Mouse (Mus musculus) T-cell, adult 2 months (primary cell): ENCODE data around the gene Cecr2.
"Not testable (repeated sequence)": the region's sequence is repeated elsewhere in the genome, so short reads cannot be mapped to it uniquely, and the experiment has no call there.

Experiments
- DNase-seq: peaks from one replicate; pipeline ENCODE4 v3.0.0; 2022; ENCODE audit warnings: low spot score

The Cecr2 gene

DNA sequence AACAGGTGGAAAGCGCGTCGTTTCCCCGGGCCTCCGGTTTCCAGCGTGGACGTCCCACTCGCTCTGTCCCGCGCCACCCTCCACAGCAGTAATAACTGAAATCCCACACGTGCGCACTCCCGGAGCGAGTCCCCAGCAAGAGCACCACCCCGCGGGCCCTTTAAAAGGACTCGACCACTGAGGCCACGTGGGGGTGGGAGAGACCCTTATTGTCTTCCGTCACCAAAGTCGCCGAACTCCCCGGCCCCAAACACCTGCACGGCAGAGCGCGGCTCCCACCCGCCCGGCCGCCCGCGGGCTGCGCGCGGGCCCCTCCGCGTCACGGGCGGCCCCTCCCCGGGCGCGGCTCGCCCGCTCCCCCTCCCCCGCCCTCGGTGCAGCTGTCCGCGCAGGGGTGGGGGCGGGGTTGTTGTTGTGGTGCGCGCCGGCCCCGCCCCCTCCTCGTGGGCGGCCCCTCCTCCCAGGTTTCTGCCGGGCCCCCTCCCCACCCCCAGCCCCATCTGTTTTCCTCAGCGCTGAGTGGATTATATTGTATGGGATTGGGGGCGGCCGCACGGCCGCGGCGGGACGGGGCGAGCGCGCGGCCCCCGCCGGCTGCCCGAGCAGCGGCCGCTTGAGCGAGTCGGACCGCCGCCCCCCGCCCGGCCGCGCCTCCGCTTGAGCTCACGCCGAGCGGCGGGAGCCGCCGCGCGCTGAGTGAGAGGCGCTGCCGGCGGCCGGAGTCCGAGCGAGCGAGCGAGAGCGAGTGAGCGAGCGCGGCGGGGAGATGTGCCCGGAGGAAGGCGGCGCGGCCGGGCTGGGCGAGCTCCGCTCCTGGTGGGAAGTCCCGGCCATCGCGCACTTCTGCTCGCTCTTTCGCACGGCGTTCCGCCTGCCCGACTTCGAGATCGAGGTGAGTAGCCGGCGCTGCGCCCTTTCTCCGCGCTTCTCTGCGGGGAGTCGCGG is at the start of gene Cecr2:
TSS of gene Cecr2 (plus strand) at position 554 of the 945 bp plus-strand sequence.
- DNase-seq = peak; percentile 36

DNA sequence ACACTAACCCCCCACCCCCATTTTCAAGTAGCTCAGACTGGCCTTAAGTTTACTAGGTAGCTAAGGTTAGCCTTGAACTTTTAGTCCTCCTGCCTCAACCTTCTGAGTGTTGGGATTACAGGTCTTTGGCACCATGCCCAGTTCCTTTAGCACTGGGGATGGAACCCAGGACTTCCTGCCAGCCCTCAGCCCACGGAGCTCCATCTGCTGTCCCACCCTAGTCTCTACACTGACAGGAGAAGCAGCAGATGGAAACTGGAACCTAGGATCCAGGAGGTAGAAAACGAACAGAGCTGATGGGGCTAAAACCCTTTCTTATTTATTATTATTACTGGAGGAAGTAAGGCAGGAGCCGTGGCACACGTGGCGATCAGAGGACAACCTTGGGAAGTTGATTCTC is 48.6 kb upstream of the Cecr2 start:
- DNase-seq = no peak

DNA sequence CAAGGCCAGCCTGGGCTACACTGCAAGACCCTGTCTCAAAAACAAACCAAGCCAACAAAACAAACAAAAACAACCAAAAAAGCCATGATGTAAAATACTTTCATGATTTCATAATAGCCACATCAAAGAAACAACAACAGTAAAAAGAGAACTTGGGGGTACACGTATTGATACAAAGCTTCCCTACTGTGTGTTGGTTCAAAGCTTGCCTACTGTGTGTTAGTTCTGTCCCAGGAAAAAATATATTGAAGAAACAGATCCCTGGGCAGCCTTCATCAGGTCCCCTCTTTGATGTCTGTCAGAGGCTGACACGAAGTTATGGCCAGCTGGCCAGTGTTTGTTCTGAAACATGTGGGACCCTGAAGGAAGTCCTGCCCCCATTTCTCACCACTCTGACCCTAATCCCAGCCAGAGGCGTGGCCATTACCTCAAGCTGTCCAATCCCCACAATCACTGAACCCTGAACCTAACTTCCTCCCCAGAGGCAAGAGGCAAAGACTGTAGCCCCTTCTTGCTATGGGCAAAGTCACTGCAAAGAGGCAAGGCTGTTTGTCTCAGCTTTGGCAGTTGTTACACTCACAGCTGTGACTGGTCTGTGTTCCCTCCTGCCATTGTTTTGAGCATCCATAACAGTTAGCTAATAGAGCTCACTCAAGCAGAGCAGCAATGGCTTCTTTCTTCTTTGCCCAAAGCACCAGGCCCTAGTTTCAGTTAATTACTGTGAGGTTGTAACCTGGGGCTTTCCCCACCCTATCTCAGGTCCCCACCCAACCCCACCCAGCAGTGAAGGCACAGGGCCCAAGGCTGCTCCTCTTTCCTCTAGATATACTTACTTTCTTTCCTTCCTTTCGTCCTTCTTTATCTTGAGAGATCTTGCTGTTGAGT is 47.4 kb upstream of the Cecr2 start:
- DNase-seq = no peak

DNA sequence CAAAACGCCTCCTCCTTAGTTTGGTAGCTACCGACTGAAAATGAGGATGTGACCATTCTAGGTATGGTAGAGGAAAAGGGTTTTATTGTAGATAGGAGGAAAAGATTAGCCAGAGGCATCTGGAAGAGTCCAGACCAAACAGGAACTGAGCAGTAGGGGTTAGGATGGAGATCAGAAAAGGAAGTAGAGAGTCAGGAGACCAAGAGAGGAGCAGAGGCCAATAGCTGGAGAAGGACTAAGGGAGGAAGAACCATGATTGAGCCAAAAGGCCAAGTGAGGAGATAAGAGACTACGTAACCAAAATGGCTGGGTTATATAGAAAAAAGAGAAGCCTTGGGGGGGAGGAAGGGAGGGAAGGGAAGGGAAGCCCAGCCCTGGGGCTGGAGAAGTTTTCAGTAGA is 46.0 kb upstream of the Cecr2 start:
- DNase-seq = no peak

DNA sequence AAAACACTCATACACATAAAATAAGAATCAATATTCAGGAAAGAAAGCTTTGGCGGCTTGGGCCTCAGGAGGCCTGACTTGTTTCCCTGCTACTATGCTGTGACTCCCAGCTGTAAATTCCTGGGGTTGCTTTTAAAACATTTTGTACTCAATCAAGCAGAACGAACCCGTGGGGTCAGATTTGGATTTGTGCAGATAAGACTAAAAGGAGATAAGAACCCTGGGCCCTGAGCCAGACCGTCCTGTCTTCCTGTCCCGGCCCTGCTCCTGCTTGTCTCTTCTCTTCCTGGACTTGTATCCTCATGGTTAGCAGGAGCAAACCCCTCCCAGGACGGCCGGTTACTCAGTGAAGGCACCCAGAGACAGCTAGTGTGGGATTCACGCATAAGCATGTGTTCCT is 41.1 kb upstream of the Cecr2 start:
- no peak for DNase-seq

GRCm38 (mm10) chr6:120627096-120627495 is 39.1 kb upstream of the Cecr2 start:
- no peak for DNase-seq

- no peak for DNase-seq
These were observed 37.2 kb upstream of the Cecr2 start for GRCm38 (mm10) chr6:120628963-120629362.

DNA sequence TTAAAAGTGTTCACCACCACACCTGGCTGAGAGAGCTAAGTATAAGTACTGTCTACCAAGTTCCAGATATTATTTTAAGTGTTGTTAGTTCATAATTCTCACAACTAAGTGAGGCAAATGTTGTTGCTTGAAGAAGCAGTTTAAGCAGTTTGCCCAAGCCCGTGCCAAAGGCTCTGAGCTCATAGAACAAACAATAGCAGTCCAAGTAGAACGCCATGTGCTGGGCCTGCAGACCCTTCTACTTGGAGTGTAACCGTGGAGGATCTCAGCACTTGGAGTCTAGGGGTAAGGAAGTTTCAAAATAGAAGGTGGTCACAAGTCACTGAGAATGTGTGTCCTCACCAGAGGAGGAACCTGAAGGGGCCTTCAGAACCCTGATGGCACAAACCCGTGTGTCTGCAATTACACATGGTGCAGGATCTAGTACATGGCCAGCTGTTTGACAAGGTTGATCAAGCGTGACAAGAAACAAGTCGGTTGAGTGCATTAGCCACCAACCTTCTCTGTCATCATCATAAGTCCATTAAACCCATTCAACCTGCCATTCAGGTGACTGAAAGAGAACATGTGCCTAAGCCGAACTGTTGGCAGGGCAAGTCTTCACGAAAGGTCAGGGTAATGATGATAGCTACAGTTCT is 30.7 kb upstream of the Cecr2 start:
- DNase-seq = no peak

- DNase-seq = no peak
These were observed 26.6 kb upstream of the Cecr2 start for GRCm38 (mm10) chr6:120639547-120639946.

DNA sequence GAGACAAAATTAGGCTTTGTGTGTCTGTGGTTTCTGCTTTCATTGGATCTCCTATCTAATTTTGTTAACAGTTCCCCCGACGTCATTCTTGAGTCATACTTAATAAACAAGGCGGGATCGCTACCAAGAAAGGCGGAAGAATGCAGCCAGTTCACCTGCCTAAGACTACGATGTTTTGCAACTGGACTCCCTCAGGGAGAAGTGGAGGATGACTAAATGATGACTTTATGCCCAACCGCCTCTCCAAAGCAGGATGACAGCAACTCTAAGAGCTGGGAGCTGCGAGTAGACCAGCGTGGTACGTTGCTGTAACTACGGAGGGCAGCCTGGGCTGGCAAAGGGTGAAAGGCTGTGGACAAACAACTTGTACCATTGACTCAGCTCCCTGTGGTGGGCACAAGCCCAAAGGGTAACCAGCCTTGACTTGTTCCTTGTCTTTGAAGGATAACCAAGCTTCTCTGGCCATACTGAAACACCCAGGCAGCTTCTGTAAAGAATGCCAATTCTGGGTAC is 24.2 kb upstream of the Cecr2 start:
- no peak for DNase-seq

DNA sequence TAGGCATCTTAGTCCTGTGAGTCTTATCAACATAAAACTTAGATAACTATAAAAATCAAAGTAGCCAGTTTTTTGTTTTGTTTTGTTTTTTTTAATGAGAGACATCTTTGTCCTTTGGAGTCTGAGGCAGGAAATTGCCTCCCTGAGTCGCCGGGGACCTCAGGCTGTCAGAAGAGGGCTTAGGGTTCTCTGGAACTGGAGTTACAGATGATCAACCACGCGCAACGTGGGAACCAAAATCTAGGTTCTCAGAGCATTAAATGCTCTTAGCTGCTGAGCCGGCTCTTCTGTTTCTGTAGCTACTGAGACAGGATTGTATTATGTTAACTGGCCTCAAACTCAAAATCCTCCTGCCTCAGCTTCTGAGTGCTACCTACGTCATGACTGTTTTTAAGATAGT is 22.4 kb upstream of the Cecr2 start:
- DNase-seq = no peak

DNA sequence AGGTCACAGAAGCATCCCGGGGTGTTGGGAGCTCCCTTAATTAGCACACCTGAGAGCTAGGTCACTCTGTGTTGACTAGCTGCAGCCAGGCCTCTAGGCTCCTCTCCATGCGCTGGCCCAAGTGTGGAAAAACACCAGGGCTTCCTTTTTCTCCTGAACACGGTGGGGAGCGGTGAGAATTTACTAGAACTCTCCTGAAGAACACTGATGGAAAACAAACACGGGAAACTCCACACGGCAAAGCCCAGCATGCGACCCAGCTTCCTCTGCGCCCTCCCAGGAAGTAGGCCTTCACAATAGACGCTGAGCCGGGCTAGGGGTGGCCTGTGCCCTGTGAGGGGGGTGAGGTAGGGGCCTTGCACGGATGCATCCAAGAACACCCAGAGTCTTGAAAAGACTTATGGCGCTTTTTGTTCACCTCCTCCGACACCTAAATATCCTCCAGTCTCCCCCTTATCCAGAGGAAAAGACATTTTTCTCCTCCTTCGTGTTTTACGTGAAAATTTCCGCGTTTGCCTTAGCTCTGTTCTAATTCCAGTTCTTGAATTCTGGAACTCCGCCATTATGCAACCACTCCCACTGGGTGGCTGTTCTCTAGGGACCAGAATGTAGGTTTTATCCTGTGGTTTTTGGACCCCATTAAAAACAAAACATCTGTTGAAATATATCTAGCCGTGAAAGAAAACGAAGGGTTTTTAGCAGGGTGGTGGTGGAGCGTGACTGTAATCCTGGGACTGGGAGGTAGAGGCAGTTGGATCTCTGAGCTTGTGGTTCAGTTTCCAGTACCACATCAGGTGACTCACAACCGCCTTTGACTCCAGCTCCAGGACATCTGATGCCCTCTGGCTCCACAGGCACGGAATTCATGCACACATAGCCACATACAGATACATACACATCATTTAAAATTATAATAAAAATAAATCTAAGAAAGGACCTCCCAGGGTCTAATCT is 21.5 kb upstream of the Cecr2 start:
- no peak for DNase-seq

GRCm38 (mm10) chr6:120647246-120648028 is 18.7 kb upstream of the Cecr2 start:
- not testable (repeated sequence) for DNase-seq

- no peak for DNase-seq
These were observed 18.0 kb upstream of the Cecr2 start for GRCm38 (mm10) chr6:120648205-120648604.

- DNase-seq = no peak
These were observed 13.5 kb upstream of the Cecr2 start for GRCm38 (mm10) chr6:120652666-120653065.

GRCm38 (mm10) chr6:120655702-120656101 is 10.5 kb upstream of the Cecr2 start:
- no peak for DNase-seq

- no peak for DNase-seq
These were observed 7.3 kb upstream of the Cecr2 start for GRCm38 (mm10) chr6:120658848-120659247.

- DNase-seq = no peak
These were observed 754 bp upstream of the Cecr2 start for GRCm38 (mm10) chr6:120665415-120665815.

DNA sequence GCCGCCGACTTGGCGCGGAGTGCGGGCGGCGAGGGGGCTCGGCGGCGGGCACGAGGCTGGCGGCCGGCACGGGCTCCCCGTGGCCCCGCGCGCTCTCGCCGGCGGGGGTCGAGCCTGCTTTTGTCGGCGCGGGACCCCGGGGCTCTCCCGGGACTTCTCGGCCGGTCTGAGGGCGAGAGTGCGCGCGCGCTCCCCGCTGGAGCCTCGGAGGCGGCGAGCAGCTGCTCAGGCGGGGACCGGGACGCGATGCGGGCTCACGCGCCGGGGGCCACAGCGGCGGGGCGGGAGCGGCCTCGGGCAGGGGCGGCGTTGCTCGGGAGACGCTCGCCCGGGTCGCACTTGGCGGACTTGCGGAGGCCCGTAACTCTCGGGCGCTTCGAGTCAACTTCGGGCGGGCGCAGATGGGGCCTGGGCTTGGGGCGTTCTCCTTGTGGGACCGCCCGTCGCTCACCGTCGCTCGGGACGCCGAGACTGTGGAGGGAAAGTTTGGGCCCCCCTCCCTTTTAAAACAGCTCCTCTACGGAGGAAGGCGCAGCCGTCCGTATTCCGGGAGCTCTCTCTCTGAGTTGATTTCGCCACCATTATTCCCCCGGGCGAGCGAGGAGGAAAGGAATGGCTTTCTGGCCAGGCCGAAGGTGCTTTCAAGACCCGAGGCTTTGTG is 722 bp downstream of the Cecr2 start:
- DNase-seq = no peak

DNA sequence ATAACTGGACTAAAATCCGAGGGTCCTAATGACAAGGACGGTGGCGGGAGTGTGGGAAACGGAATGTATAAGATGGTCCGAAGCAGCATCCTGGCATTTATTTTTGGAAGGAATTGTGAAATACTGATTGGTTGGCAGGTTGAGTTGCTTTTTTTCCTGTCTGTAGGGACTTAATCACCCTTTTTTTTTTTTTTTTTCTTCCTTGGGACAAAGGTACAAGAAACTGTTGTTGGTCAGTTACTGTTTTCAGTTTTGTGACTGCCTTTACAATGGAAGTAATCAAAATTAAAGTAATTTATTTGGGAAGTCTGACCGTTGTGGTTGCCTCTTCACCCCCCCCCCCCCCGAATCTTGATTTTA is 1.2 kb downstream of the Cecr2 start:
- no peak for DNase-seq
